Mouse (Mus musculus): ENCODE measurements around the gene Jmjd1c. TPM values are rescaled to one million over a fixed set of nuclear protein-coding genes. Genes with fewer than 3 reads are reported as not detected.
A peak's percentile ranks its signal among the peaks of the same experiment; 100 is the strongest.
"Not testable (repeated sequence)": the region's sequence is repeated elsewhere in the genome, so short reads cannot be mapped to it uniquely, and the experiment has no call there.

The Jmjd1c gene
- total RNA-seq, 1 experiment from 2014 or later = 333 TPM

GRCm38 (mm10) chr10:67098408-67099050, 2.6 kb downstream of the Jmjd1c start:
- ATAC-seq (ENCODE audit: extremely low read depth, insufficient number of reproducible peaks, low FRiP score, poor library complexity, severe bottlenecking) = peak; percentile 80

- no peak for ATAC-seq (ENCODE audit: extremely low read depth, insufficient number of reproducible peaks, low FRiP score, poor library complexity, severe bottlenecking)
Observed at GRCm38 (mm10) chr10:67099183-67099929, 3.4 kb downstream of the Jmjd1c start.

- no peak for ATAC-seq (ENCODE audit: extremely low read depth, insufficient number of reproducible peaks, low FRiP score, poor library complexity, severe bottlenecking)
Observed at GRCm38 (mm10) chr10:67100011-67100661, 4.2 kb downstream of the Jmjd1c start.

- no peak for ATAC-seq (ENCODE audit: extremely low read depth, insufficient number of reproducible peaks, low FRiP score, poor library complexity, severe bottlenecking)
Observed at GRCm38 (mm10) chr10:67100831-67101251, 4.9 kb downstream of the Jmjd1c start.

GRCm38 (mm10) chr10:67104543-67104942, 8.6 kb downstream of the Jmjd1c start:
- no peak for ATAC-seq (ENCODE audit: extremely low read depth, insufficient number of reproducible peaks, low FRiP score, poor library complexity, severe bottlenecking)

- no peak for ATAC-seq (ENCODE audit: extremely low read depth, insufficient number of reproducible peaks, low FRiP score, poor library complexity, severe bottlenecking)
Observed at GRCm38 (mm10) chr10:67105331-67106217, 9.6 kb downstream of the Jmjd1c start.

GRCm38 (mm10) chr10:67106400-67106799, 10.5 kb downstream of the Jmjd1c start:
- ATAC-seq (ENCODE audit: extremely low read depth, insufficient number of reproducible peaks, low FRiP score, poor library complexity, severe bottlenecking) = no peak

- ATAC-seq (ENCODE audit: extremely low read depth, insufficient number of reproducible peaks, low FRiP score, poor library complexity, severe bottlenecking) = no peak
Observed at GRCm38 (mm10) chr10:67107017-67107761, 11.3 kb downstream of the Jmjd1c start.

GRCm38 (mm10) chr10:67108096-67108495, 12.2 kb downstream of the Jmjd1c start:
- ATAC-seq (ENCODE audit: extremely low read depth, insufficient number of reproducible peaks, low FRiP score, poor library complexity, severe bottlenecking) = no peak

GRCm38 (mm10) chr10:67109635-67110034, 13.7 kb downstream of the Jmjd1c start:
- no peak for ATAC-seq (ENCODE audit: extremely low read depth, insufficient number of reproducible peaks, low FRiP score, poor library complexity, severe bottlenecking)

- no peak for ATAC-seq (ENCODE audit: extremely low read depth, insufficient number of reproducible peaks, low FRiP score, poor library complexity, severe bottlenecking)
Observed at GRCm38 (mm10) chr10:67111044-67111798, 15.3 kb downstream of the Jmjd1c start.

GRCm38 (mm10) chr10:67111799-67112177, 15.9 kb downstream of the Jmjd1c start:
- ATAC-seq (ENCODE audit: extremely low read depth, insufficient number of reproducible peaks, low FRiP score, poor library complexity, severe bottlenecking) = no peak

GRCm38 (mm10) chr10:67112967-67113366, 17.0 kb downstream of the Jmjd1c start:
- ATAC-seq (ENCODE audit: extremely low read depth, insufficient number of reproducible peaks, low FRiP score, poor library complexity, severe bottlenecking) = not testable (repeated sequence)

- ATAC-seq (ENCODE audit: extremely low read depth, insufficient number of reproducible peaks, low FRiP score, poor library complexity, severe bottlenecking) = no peak
Observed at GRCm38 (mm10) chr10:67113833-67114232, 17.9 kb downstream of the Jmjd1c start.

- ATAC-seq (ENCODE audit: extremely low read depth, insufficient number of reproducible peaks, low FRiP score, poor library complexity, severe bottlenecking) = no peak
Observed at GRCm38 (mm10) chr10:67115115-67115514, 19.2 kb downstream of the Jmjd1c start.

GRCm38 (mm10) chr10:67115666-67116091, 19.8 kb downstream of the Jmjd1c start:
- 0 out of 2 replicates have a peak, but pooled peaks have one; percentile 21 for ATAC-seq (ENCODE audit: extremely low read depth, insufficient number of reproducible peaks, low FRiP score, poor library complexity, severe bottlenecking)

- no peak for ATAC-seq (ENCODE audit: extremely low read depth, insufficient number of reproducible peaks, low FRiP score, poor library complexity, severe bottlenecking)
Observed at GRCm38 (mm10) chr10:67116251-67116650, 20.3 kb downstream of the Jmjd1c start.

- no peak for ATAC-seq (ENCODE audit: extremely low read depth, insufficient number of reproducible peaks, low FRiP score, poor library complexity, severe bottlenecking)
Observed at GRCm38 (mm10) chr10:67119291-67119690, 23.4 kb downstream of the Jmjd1c start.

Data from neutrophil, adult 5-6 weeks (primary cell).